Mouse (Mus musculus): ENCODE results near the gene Them5. TPM values are rescaled to one million over a fixed set of nuclear protein-coding genes. Genes with fewer than 3 reads are reported as not detected.
A peak's percentile ranks its signal among the peaks of the same experiment; 100 is the strongest.

Them5 gene
- total RNA-seq, 2 experiments from 2014 or later, result not detected

- intact Hi-C loops (cut with DNase I), result loop anchor here (5.0 kb wide), 3 partner anchors 73 to 233 kb away; partner anchors contain the start of genes Mrpl9 and Oaz3
- no peak for DNase-seq
Measured at GRCm38 (mm10) chr3:94369709-94370108, 27.8 kb downstream of the Them5 start.

DNA sequence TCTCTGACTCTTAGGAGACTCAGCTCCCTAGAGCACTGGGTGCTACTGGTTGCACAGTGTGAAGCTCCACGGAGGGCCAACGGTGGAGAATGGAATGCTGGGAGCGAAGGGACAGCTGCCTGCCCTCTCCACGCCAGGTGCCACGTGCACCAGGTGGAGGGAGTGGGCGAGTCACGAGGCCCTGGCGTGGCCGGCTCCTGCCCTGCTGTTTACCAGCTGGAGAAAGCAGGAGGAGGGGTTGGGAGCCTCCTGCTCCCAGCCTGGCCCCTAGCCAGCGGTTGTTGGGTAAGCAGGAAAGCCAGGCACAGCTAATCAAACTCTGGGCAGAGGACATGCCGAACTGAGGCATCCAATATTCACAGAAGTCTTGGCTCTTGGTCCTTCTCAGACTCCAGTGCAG is 29.7 kb downstream of the Them5 start:
- DNase-seq, result peak; percentile 83 to 88
- intact Hi-C loops (cut with DNase I), result no loop called here

GRCm38 (mm10) chr3:94372038-94372437 is 30.1 kb downstream of the Them5 start:
- intact Hi-C loops (cut with DNase I), result no loop called here
- DNase-seq, result no peak

DNA sequence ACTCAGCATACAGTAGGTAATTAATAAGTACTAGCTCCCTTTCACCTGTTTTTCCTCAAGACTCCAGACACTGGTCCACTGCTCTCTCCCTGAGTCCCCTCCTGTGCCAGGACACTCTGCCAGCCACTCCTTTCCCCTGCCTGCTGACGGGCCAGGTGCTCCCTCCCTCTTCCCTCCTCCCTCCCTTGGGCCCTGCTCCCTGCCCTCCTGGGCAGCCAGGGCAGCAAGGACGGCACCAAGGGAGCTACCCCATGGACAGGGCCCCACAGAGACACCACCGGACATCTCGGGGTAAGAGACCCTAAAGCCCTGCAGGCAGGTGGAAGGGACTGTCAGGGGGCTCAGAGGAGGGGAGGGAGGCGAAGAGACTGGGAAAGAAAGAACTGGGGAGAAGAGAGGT is 30.7 kb downstream of the Them5 start, which contains the start of gene Rorc:
Rorc (plus strand) TSS at position 154 of the 400 bp plus-strand sequence.
- intact Hi-C loops (cut with DNase I), result no loop called here

GRCm38 (mm10) chr3:94373090-94373489 is 31.2 kb downstream of the Them5 start:
- intact Hi-C loops (cut with DNase I), result no loop called here

More for the DNA sequence above, 30.7 kb downstream of the Them5 start, which contains the start of gene Rorc:
- peak; percentile 49 to 59 for DNase-seq

GRCm38 (mm10) chr3:94373597-94374011 is 31.7 kb downstream of the Them5 start:
- intact Hi-C loops (cut with DNase I), result no loop called here
- DNase-seq, result peak in 1 of 2 experiments; percentile 14

More at GRCm38 (mm10) chr3:94373090-94373489, 31.2 kb downstream of the Them5 start:
- DNase-seq, result no peak

DNA sequence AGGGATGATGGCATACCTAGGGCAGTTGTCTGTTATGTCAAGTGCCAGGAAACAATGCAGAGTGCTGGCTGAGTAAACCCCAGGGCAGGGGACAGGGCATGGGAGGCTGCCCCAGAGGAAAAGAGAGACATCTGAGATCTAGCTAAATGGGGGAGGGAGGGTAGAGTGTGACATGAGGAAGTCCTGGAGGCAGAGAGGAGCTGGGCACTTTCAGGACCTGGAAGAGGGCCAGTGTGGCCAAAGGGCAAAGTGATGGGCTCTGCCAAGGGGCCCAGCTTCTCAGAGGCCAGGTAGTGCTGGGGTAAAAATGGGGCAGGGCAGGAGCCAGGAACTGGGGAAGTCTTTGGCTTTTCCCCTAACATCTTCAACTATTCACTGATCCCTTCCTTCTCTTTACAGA is 32.7 kb downstream of the Them5 start:
- intact Hi-C loops (cut with DNase I), result no loop called here
- no peak for DNase-seq

- DNase-seq, result no peak
- intact Hi-C loops (cut with DNase I), result no loop called here
Measured at GRCm38 (mm10) chr3:94375146-94375545, 33.2 kb downstream of the Them5 start.

DNA sequence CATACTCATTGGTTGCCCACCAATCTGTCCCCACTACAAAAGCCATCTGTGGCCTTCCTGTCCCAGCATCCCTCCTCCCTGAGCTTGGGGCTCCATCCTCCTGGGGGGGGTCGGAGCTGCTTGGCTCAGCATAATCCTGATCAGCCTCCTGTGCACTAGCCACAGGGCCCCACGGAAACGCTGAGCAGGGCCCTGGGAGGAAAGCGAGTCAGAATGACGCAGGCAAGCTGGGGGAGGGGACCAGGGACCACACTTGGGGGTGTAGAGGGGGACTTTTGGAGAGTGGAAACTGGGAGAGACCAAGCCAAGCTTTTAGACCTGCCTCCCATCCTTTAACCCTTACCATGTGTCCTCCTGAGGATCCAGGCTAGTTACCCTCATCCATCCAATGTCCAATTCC is 34.0 kb downstream of the Them5 start:
- no peak for DNase-seq
- intact Hi-C loops (cut with DNase I), result no loop called here

DNA sequence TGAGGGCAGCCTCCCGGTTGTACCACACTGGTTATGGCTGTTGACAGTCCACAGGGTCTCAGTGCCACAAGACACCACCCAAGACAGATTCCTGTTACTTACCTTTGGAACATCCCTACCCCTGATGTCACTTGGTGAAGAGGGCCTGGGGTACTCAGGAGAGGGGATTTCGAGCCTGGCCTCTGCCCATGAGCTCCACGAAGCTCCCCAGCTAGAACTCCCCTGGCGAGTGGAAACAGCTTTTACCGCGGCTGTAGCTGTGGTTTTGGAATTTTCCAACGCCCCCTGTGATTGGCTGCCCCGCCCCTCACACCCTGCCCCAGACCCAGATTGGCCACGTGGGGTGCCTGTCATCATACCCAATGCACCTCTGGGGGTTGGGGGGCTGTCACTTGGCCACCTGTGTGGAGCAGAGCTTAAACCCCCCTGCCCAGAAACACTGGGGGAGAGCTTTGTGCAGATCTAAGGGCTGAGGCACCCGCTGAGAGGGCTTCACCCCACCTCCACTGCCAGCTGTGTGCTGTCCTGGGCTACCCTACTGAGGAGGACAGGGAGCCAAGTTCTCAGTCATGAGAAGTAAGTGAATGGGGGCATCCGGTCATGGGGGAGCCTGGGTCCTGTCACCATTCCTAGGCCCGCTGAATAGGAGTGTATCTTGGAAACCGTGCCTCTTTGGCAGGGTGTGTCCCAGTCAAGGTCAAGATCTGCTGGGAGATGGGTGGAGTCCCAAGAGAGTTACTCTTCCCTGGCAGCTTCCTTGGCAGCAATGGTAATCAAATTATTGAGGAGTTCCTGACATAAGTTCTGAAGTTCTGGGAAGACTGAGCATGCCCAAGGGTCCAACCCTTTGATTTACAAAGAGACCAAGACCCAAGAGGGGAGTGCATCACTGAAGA is 35.4 kb downstream of the Them5 start:
- DNase-seq, result no peak
- intact Hi-C loops (cut with DNase I), result no loop called here

DNA sequence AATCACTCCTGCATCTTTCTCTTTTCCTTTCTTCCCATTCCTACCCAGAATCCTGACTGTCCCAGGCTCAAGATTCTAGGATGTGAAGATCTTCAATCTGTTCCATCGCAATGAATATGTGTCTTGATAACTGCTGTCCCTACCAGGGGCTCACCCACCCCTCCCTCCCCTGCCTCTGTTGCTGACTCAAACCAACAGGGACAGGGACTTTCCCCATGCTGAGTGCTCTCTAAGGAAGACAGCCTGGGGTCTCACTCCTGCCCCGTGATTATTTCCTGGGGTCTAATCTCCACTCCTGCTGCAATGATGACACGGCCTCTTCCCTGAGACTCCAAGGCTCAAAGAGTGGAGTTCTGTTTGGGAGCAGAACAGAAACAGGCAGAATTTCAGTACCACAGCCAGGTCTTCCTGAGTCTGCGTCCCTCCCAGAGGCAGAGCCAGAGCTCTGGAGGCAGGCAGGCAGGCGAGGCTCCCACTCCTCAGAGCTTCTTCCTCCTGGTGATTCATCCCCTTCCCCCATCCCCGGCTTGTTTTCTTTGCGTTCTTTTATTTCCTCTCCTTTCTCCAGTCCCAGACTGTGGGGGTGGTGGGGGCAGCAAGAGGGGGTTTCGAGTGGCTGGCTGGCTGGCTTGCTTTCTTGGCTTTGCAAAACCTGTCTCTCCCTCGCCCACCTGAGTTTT is 38.1 kb downstream of the Them5 start:
- DNase-seq, result no peak

DNA sequence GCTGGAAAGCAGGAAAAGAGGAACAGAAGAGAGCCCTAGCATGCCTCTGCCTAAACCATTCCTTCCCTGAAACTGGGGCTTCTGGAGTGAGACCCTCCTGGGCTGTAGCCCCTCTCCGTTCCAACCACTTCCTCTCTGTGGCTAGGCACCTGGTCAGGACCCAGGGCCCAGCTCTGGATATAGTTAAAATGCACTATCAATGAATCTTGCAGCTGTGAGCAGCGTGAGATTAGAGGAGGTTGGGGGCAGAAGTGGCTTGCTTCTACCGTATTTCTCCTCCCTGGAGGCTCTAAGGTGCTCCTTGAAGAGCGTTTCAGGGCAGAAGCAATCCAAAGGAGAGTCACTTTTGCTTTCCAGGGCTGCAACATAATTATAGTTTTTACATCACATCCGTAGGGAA is 40.4 kb downstream of the Them5 start:
- intact Hi-C loops (cut with DNase I), result no loop called here
- no peak for DNase-seq

More for the DNA sequence above, 38.1 kb downstream of the Them5 start:
- intact Hi-C loops (cut with DNase I), result no loop called here

- intact Hi-C loops (cut with DNase I), result no loop called here
- no peak for DNase-seq
Measured at GRCm38 (mm10) chr3:94383476-94383875, 41.6 kb downstream of the Them5 start.

- intact Hi-C loops (cut with DNase I), result no loop called here
- no peak for DNase-seq
Measured at GRCm38 (mm10) chr3:94386671-94387070, 44.8 kb downstream of the Them5 start.

GRCm38 (mm10) chr3:94387391-94387790 is 45.5 kb downstream of the Them5 start:
- intact Hi-C loops (cut with DNase I), result no loop called here
- no peak for DNase-seq

DNA sequence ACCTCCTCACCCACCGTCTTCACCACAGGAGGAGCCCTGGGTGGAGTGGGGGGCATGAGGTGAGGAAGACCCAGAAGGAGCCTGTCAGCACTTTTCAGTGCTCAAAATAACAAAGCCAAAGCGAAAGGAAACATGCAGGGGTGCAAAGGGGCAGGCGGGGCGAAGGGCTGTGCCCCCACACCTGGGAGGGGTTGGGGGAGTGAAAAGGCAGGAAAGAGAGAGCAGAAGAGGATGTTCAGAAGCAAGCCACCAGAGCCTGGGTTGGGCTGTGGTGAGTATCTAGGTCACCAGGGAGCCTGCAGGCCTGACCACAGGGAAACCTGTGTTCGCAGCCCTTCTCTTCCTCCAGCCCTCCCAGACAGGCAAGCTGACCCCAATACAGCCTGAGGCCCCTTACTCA is 46.1 kb downstream of the Them5 start:
- intact Hi-C loops (cut with DNase I), result no loop called here
- no peak for DNase-seq

GRCm38 (mm10) chr3:94389420-94389819 is 47.5 kb downstream of the Them5 start:
- intact Hi-C loops (cut with DNase I), result no loop called here
- DNase-seq, result no peak

DNA sequence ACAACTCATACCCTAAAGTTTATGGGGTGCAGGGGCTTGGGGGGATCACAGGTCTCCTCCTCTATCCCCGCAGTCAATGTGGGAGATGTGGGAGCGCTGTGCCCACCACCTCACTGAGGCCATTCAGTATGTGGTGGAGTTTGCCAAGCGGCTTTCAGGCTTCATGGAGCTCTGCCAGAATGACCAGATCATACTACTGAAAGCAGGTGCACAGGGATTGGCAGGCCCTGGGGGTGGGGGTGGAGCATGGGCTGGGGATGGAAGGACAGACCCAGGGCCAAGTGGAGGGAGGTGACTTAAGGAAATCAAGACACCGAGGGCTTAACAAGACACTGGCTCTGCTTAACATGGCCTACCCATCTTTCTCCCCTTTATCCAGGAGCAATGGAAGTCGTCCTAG is 49.1 kb downstream of the Them5 start:
- intact Hi-C loops (cut with DNase I), result no loop called here
- no peak for DNase-seq

DNA sequence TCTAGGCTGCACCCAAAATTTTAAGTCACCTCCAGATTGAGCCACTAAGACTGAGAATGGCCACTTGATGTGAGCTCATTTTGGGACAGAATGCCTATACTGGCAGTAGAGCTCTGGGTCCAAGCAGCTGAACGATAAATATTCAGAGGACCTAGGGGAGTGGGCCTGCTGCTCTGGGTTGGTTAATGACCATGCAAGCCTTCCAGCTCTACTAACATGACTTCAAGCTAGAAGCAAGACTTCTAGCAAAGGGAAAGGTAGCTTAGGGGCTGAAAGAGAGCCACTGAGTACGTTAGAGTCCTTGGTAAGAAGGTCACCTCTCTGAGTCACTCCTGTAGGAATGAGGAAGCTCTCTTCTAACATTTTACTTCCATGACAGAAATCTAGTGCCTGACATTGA is 50.2 kb downstream of the Them5 start:
- intact Hi-C loops (cut with DNase I), result no loop called here
- DNase-seq, result no peak

DNA sequence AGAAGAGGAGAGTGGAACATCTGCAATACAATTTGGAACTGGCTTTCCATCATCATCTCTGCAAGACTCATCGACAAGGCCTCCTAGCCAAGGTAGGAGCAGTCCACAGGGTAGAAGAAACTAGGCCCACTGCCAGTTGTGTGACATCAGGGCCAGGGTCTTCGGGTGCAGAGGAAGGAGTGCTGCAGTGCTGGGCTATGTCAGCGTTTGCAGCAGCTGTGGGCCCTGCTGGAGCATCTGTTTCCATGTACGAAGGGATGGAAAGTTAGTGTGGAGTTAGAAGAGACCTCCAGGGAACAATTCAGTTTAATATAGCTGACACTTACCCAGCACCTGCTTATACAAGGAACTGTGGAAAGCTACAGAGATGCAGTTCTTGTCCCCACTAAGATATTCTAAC is 51.1 kb downstream of the Them5 start:
- no peak for DNase-seq
- intact Hi-C loops (cut with DNase I), result no loop called here

DNA sequence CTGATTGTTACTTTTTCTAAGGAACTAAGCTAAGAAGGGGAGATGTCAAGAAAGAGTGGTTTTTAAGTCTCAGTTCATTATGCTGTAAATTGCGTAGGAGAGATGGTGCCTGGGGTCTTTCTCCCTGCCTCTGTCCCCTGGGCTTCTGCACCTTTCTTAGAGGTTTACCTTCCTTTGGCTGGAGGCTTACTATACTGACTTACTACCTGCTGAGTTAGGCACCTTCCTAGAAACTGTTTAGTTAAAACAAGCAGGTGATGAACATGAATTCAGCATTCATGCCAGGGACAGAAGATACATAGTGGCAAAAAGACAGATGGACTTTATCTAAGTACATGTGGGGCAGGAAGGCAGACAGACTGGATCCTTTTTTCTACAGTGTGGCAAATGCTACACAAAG is 54.4 kb downstream of the Them5 start:
- DNase-seq, result no peak
- intact Hi-C loops (cut with DNase I), result no loop called here

- intact Hi-C loops (cut with DNase I), result no loop called here
Measured at GRCm38 (mm10) chr3:94396851-94397250, 55.0 kb downstream of the Them5 start.

More at GRCm38 (mm10) chr3:94396851-94397250, 55.0 kb downstream of the Them5 start:
- DNase-seq, result no peak
